Mouse (Mus musculus): Measurements from ENCODE around the gene Rnaseh2c.

DNA sequence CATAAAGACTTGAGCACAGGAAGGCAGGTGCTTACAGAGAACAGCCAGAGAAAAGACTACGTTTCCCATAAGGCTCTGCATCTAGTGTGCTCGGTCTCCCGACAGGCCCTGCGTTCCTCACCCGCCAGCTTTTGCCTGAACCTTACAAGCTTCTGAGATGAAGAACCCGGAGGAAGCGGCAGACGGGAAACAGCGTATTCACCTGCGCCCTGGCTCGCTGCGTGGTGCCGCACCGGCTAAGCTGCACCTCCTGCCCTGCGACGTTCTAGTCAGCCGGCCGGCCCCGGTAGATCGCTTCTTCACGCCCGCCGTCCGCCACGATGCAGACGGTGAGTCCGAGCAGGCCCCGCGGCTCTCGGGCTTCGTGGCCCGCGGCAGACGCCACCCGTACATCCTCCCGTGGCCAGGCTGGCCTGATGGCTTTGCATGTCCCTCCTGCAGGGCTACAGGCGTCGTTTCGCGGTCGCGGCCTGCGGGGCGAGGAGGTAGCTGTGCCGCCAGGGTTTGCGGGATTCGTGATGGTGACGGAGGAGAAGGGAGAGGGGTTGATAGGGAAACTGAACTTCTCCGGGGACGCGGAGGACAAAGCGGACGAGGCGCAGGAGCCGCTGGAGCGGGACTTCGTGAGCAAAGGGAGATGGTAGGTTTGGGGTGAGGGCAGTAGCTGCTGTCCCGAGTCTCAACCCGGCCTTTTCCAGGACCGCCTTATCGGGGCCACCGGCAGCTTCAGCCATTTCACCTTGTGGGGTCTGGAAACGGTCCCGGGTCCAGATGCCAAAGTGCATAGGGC lies at the start of gene Rnaseh2c:
- TF ChIP-seq CTCF (IDR thresholded peaks at IDR 0.05; ENCODE audit: extremely low read depth, insufficient read depth, low read length) (no peak), POLR2A (IDR thresholded peaks at IDR 0.05; ENCODE audit: extremely low read depth, insufficient read depth, low read length) (peak; percentile 85)
